15 mouse cellular contexts compared by ENCODE assay signal in genomic region chr8:103907662-103908061, GRCm38 (mm10).
"Had no signal": no experiment of that assay in that cellular context is flagged by ENCODE, and none has a peak within 500 bp of the region (broad histone marks: within the 10 kb centered on the region; RNA-seq: fewer than 3 reads in every experiment).

No protein-coding gene starts in this region.

- H3K27ac ChIP-seq: neural tube, embryonic 13.5 days; neural tube, embryonic 15.5 days; stomach, embryonic 15.5 days; stomach, postnatal 0 days had no signal

- DNase-seq: right cerebral cortex, adult 18-20 months; right cerebral cortex, postnatal 14 days; right cerebral cortex, postnatal 25 days; right cerebral cortex, postnatal 4 days; spleen, adult 18-20 months; thymus, adult 18-20 months; thymus, adult 2 months; thymus, postnatal 14 days; thymus, postnatal 25 days; thymus, postnatal 36 days; thymus, postnatal 4 days had no signal

- H3K4me1 ChIP-seq: neural tube, embryonic 13.5 days; neural tube, embryonic 15.5 days; stomach, embryonic 15.5 days had no signal

- H3K4me3 ChIP-seq: neural tube, embryonic 13.5 days; neural tube, embryonic 15.5 days; stomach, embryonic 15.5 days had no signal

- H3K27me3 ChIP-seq: neural tube, embryonic 13.5 days; neural tube, embryonic 15.5 days; stomach, embryonic 15.5 days had no signal

- H3K9ac ChIP-seq: neural tube, embryonic 13.5 days; neural tube, embryonic 15.5 days; stomach, embryonic 15.5 days had no signal

- H3K9me3 ChIP-seq: neural tube, embryonic 15.5 days; stomach, embryonic 15.5 days had no signal

- H3K4me2 ChIP-seq: neural tube, embryonic 13.5 days; neural tube, embryonic 15.5 days; stomach, embryonic 15.5 days had no signal

- H3K36me3 ChIP-seq: neural tube, embryonic 13.5 days; neural tube, embryonic 15.5 days; stomach, embryonic 15.5 days had no signal
